Mouse (Mus musculus): ENCODE measurements around the gene Gm14308. TPM values are rescaled to one million over a fixed set of nuclear protein-coding genes. Genes with fewer than 3 reads are reported as not detected.
"Not testable (repeated sequence)": the region's sequence is repeated elsewhere in the genome, so short reads cannot be mapped to it uniquely, and the experiment has no call there.

Gene Gm14308
- total RNA-seq (2021) = 1 to 10 TPM in 1 of 2 experiments, not detected in 1; 1.7 TPM
- long read RNA-seq, experiment 1, partial matches to known transcripts = 1 of 1 reads
- long read RNA-seq, experiment 1, other reads (novel, unspliced or antisense) = 0 of 1 reads
- long read RNA-seq, experiment 2, partial matches to known transcripts = 0 of 3 reads
- long read RNA-seq, experiment 2, other reads (novel, unspliced or antisense) = 0 of 3 reads

DNA sequence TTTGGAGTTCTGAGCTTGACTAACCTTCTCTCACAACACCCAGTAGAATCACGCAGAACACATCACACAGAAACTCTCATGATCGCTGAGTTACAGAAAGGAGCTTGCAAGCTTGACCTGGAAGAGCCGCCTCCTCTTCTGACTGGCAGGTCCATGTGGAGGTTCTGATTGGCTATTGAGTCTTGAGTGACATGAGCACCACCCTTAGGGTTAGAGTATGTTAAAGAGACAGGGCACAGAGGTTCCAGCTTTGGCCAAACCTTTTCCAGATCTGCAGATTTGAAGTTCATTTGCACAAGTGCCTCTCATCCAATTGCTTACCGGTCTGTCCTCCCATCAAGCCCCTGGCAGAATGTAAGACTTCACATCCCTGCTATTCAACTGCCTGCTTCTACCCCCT lies at the start of gene Gm14308:
Gm14308 (minus strand) TSS at position 101 of the 400 bp plus-strand sequence.
- DNase-seq = not testable (repeated sequence)

DNA sequence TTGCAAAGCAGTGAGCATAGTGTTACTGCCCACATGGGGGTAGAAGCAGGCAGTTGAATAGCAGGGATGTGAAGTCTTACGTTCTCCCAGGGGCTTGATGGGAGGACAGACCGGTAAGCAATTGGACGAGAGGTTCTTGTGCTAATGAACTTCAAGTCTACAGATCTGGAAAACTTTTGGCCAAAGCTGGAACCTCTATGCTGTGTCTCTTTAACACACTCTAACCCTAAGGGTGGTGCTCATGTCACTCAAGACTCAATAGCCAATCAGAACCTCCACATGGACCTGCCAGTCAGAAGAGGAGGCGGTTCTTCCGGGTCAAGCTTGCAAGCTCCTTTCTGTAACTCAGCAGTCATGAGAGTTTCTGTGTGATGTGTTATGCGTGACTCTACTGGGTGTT lies 34.1 kb upstream of the Gm14308 start, which contains the start of gene Zfp973:
Zfp973 (plus strand) TSS at position 301 of the 400 bp plus-strand sequence.
- DNase-seq = not testable (repeated sequence)

Other genes starting within 250 kb of the Gm14308 start
- 10 to 100 TPM; 26.5 to 29.7 TPM for gene Gm14435, start 212.8 kb downstream of the Gm14308 start, total RNA-seq (2021)
- gene Gm14434, start 149.6 kb downstream of the Gm14308 start, total RNA-seq (2021) = not detected
- not detected for gene Zfp967, start 115.3 kb downstream of the Gm14308 start, total RNA-seq (2021)
- gene Zfp973, start 34.2 kb upstream of the Gm14308 start, total RNA-seq (2021) = 10 to 100 TPM; 12.6 to 14.7 TPM
- gene Gm14305, start 72.0 kb upstream of the Gm14308 start, total RNA-seq (2021) = 1 to 10 TPM; 5.1 to 7.9 TPM
- 10 to 100 TPM in 1 of 2 experiments, 1 to 10 TPM in 1; 8.8 to 12.3 TPM for gene Gm14295, start 162.3 kb upstream of the Gm14308 start, total RNA-seq (2021)
- gene Gm14408, start 194.8 kb upstream of the Gm14308 start, total RNA-seq (2021) = not detected